8 mouse cellular contexts compared by ENCODE assay signal in genomic region chr11:23497335-23497717, GRCm38 (mm10). TPM values are rescaled to one million over a fixed set of nuclear protein-coding genes. Genes with fewer than 3 reads are reported as not detected.
DNase-seq lines count a peak whose midpoint lies in the region; ATAC-seq and TF ChIP-seq lines count a peak whose summit lies in the region.

No protein-coding gene starts in this region.

- H3K36me3 ChIP-seq in MEL (ENCODE audit: control insufficient read depth in 1 of 2, insufficient read depth in 2 of 2, low read length in 2 of 2): peaks cover 9 to 12% of the 10 kb centered on the region in 2 experiments
- H3K36me3 ChIP-seq in heart, embryonic 12.5 days: peaks cover 33% of the 10 kb centered on the region
- H3K36me3 ChIP-seq in liver, postnatal 0 days (replicated peaks; ENCODE audit: insufficient read depth, low read length): peaks cover 13% of the 10 kb centered on the region
- peaks cover 22% of the 10 kb centered on the region; the same call in 1 of the 2 replicates for H3K36me3 ChIP-seq in neural tube, embryonic 14.5 days (ENCODE audit: control insufficient read depth, insufficient read depth, low read length)

- peaks cover 9% of the 10 kb centered on the region for H3K79me2 ChIP-seq in MEL (ENCODE audit: control insufficient read depth, insufficient read depth, low read length, poor library complexity)

- peak overlapping the region; percentile 42 for H3K27ac ChIP-seq in MEL (ENCODE audit: control insufficient read depth, low read depth, low read length)
- peak overlapping the region; percentile 98 for H3K27ac ChIP-seq in heart, embryonic 12.5 days (ENCODE audit: poor library complexity, severe bottlenecking)
- peak overlapping the region; percentile 88 for H3K27ac ChIP-seq in liver, postnatal 0 days (ENCODE audit: low read depth)
- H3K27ac ChIP-seq in neural tube, embryonic 14.5 days (ENCODE audit: low read depth, low read length): peak overlapping the region; percentile 94

- peak overlapping the region; percentile 80 for H3K9ac ChIP-seq in MEL (ENCODE audit: control insufficient read depth, low read depth, low read length, poor library complexity, severe bottlenecking)
- peak overlapping the region; percentile 96 for H3K9ac ChIP-seq in heart, embryonic 12.5 days
- peak overlapping the region; percentile 90 for H3K9ac ChIP-seq in liver, postnatal 0 days (replicated peaks)
- peak overlapping the region; percentile 85 for H3K9ac ChIP-seq in neural tube, embryonic 14.5 days (replicated peaks; ENCODE audit: low read depth, low read length)

- no peak for TF ChIP-seq CTCF in MEL (IDR thresholded peaks at IDR 0.05 in 2 of 3, conservative IDR thresholded peaks at IDR 0.05 in 1 of 3; ENCODE audit: control insufficient read depth in 1 of 3, insufficient read depth in 1 of 3, low read depth in 2 of 3, low read length in 3 of 3, poor library complexity in 1 of 3, severe bottlenecking in 1 of 3)
- no peak for TF ChIP-seq CTCF in liver, postnatal 0 days (IDR thresholded peaks at IDR 0.05; ENCODE audit: low read depth)

- TF ChIP-seq RAD21 in MEL (IDR thresholded peaks at IDR 0.05; ENCODE audit: low read depth, low read length): no peak

- no peak for TF ChIP-seq POLR2A in MEL (IDR thresholded peaks at IDR 0.05; ENCODE audit: control insufficient read depth in 1 of 2, insufficient read depth in 1 of 2, low read depth in 1 of 2, low read length in 2 of 2, poor library complexity in 1 of 2)

- DNase-seq in CD4-positive helper T cell, adult 2 months (ENCODE audit: low read depth, low spot score): peak; percentile 78
- peak; percentile 89 for DNase-seq in MEL (ENCODE audit: low read depth, low spot score)
- peak; percentile 87 for DNase-seq in embryo, embryonic 11 days
- peak; percentile 69 to 77 for DNase-seq in kidney, postnatal 25 days
- peak; percentile 75 for DNase-seq in liver, postnatal 0 days
- no peak for DNase-seq in spleen, adult 18-20 months

- WGBS in heart, embryonic 12.5 days: under 1% methylated on average over 20 of the region's 22 CpGs
- WGBS in liver, postnatal 0 days (ENCODE audit: insufficient replicate concordance): under 1% methylated on average over 22 of the region's 22 CpGs
- under 1% methylated on average over 20 of the region's 22 CpGs for WGBS in neural tube, embryonic 14.5 days

- H3K4me2 ChIP-seq in heart, embryonic 12.5 days: peak overlapping the region; percentile 85
- H3K4me2 ChIP-seq in liver, postnatal 0 days (ENCODE audit: low read depth, low read length): peak overlapping the region; percentile 85
- H3K4me2 ChIP-seq in neural tube, embryonic 14.5 days (ENCODE audit: low read depth, low read length): peak overlapping the region; percentile 95

- H3K4me3 ChIP-seq in MEL (ENCODE audit: control insufficient read depth in 1 of 2, insufficient read depth in 1 of 2, low read depth in 2 of 2, low read length in 2 of 2): peak overlapping the region; percentile 71 to 77
- peak overlapping the region; percentile 75 for H3K4me3 ChIP-seq in heart, embryonic 12.5 days
- H3K4me3 ChIP-seq in liver, postnatal 0 days (ENCODE audit: low read depth, low read length): peak overlapping the region; percentile 92
- peak overlapping the region; percentile 80 for H3K4me3 ChIP-seq in neural tube, embryonic 14.5 days (ENCODE audit: low read depth, low read length)

- H3K27me3 ChIP-seq in MEL (ENCODE audit: control insufficient read depth in 1 of 2, insufficient read depth in 2 of 2, low read length in 2 of 2): no peaks in the 10 kb centered on the region
- H3K27me3 ChIP-seq in heart, embryonic 12.5 days (replicated peaks): no peaks in the 10 kb centered on the region
- H3K27me3 ChIP-seq in liver, postnatal 0 days (ENCODE audit: insufficient read depth, low read length): no peaks in the 10 kb centered on the region
- H3K27me3 ChIP-seq in neural tube, embryonic 14.5 days (ENCODE audit: control insufficient read depth, insufficient read depth, low read length): no peaks in the 10 kb centered on the region

- no peaks in the 10 kb centered on the region for H3K9me3 ChIP-seq in MEL (replicated peaks; ENCODE audit: insufficient read depth, low read length)
- H3K9me3 ChIP-seq in heart, embryonic 12.5 days (replicated peaks): no peaks in the 10 kb centered on the region
- no peaks in the 10 kb centered on the region for H3K9me3 ChIP-seq in liver, postnatal 0 days (ENCODE audit: low read length)
- H3K9me3 ChIP-seq in neural tube, embryonic 14.5 days (ENCODE audit: control insufficient read depth, low read length): no peaks in the 10 kb centered on the region

- ATAC-seq in heart, embryonic 12.5 days (ENCODE audit: insufficient number of reproducible peaks, low FRiP score): peak; percentile 80
- peak; percentile 58 for ATAC-seq in liver, postnatal 0 days
- ATAC-seq in neural tube, embryonic 14.5 days (ENCODE audit: low read depth): peak; percentile 90

- TF ChIP-seq EP300 in MEL (IDR thresholded peaks at IDR 0.05; ENCODE audit: low read depth in 1 of 2, low read length in 2 of 2): no peak
- no peak for TF ChIP-seq EP300 in liver, postnatal 0 days (IDR thresholded peaks at IDR 0.05; ENCODE audit: low read depth)

- peaks cover 4 to 16% of the 10 kb centered on the region in 2 experiments for H3K4me1 ChIP-seq in MEL (ENCODE audit: control insufficient read depth in 1 of 2, insufficient read depth in 2 of 2, low read length in 2 of 2)
- peaks cover 18% of the 10 kb centered on the region for H3K4me1 ChIP-seq in heart, embryonic 12.5 days (replicated peaks)
- peaks cover 12% of the 10 kb centered on the region for H3K4me1 ChIP-seq in liver, postnatal 0 days (ENCODE audit: insufficient read depth)
- peaks cover 14% of the 10 kb centered on the region; the same call in 1 of the 2 replicates for H3K4me1 ChIP-seq in neural tube, embryonic 14.5 days (ENCODE audit: control insufficient read depth, insufficient read depth, low read length)

TF ChIP-seq in MEL, 35 proteins besides CTCF, POLR2A, EP300 and RAD21:
- TF ChIP-seq NRF1 (IDR thresholded peaks at IDR 0.05; ENCODE audit: insufficient read depth, low read depth, low read length, poor library complexity, severe bottlenecking) (peak; percentile 85), HCFC1 (IDR thresholded peaks at IDR 0.05; ENCODE audit: low read depth, low read length) (peak; percentile 39; the same call in 1 of the 2 replicates), TBP (IDR thresholded peaks at IDR 0.05; ENCODE audit: low read depth, low read length) (no peak), MAZ (IDR thresholded peaks at IDR 0.05; ENCODE audit: low read depth, low read length) (no peak), ZMIZ1 (IDR thresholded peaks at IDR 0.05; ENCODE audit: low read depth, low read length) (no peak), SIN3A (IDR thresholded peaks at IDR 0.05; ENCODE audit: low read length) (peak; percentile 73)

RNA-seq across cellular contexts. Expression of gene Ahsa2, which starts 0.5 kb away (rescaled TPM):
- 35.6 and 36.2 TPM in 2 replicates for total RNA-seq in MEL (2012; rRNA removed)
- 10 to 100 TPM in 1 of 2 experiments, not detected in 1; 37.8 TPM for polyA plus RNA-seq in MEL (2012; ENCODE audit: insufficient read depth in 1 of 2, insufficient read length in 2 of 2, low read depth in 1 of 2, low replicate concordance in 2 of 2, missing spikeins in 1 of 2)
- 72.4 and 75.0 TPM in 2 replicates for polyA plus RNA-seq in heart, embryonic 12.5 days (2016; fragmentation: Nextera tagmentation; extraction: Ambion mirVana)
- 16.0 and 17.3 TPM in 2 replicates for polyA plus RNA-seq in liver, postnatal 0 days (2015; fragmentation: Nextera tagmentation; extraction: Ambion mirVana)
- polyA plus RNA-seq in neural tube, embryonic 14.5 days (2014; fragmentation: Nextera tagmentation; extraction: Ambion mirVana): 90.0 and 107 TPM in 2 replicates

RNA-seq across cellular contexts. Expression of gene 1700093K21Rik, which starts 23.6 kb away (rescaled TPM):
- not detected in 2 replicates for total RNA-seq in MEL (2012; rRNA removed)
- polyA plus RNA-seq in MEL (2012; ENCODE audit: insufficient read depth in 1 of 2, insufficient read length in 2 of 2, low read depth in 1 of 2, low replicate concordance in 2 of 2, missing spikeins in 1 of 2): not detected
- polyA plus RNA-seq in heart, embryonic 12.5 days (2016; fragmentation: Nextera tagmentation; extraction: Ambion mirVana): not detected in 2 replicates
- polyA plus RNA-seq in liver, postnatal 0 days (2015; fragmentation: Nextera tagmentation; extraction: Ambion mirVana): 0.12 TPM in 1 of 2 replicates, not detected in the other
- 0.46 TPM in 1 of 2 replicates, not detected in the other for polyA plus RNA-seq in neural tube, embryonic 14.5 days (2014; fragmentation: Nextera tagmentation; extraction: Ambion mirVana)

Comparison
In these comparisons a context has a peak if more than half of its experiments do, and no peak if none do; other contexts are left out.
1. DNase-seq: peak in CD4-positive helper T cell, adult 2 months (single experiment), MEL (single experiment), embryo, embryonic 11 days (single experiment), kidney, postnatal 25 days (2 of 2) and liver, postnatal 0 days (single experiment); none in spleen, adult 18-20 months (0 of 2).
2. H3K27ac ChIP-seq: peak in every context shown above with its lines; median percentile 98 in heart, embryonic 12.5 days; 94 in neural tube, embryonic 14.5 days; 88 in liver, postnatal 0 days; 42 in MEL.
3. Peak in every context shown above with its lines, with median percentiles within 50 percentile points of each other: H3K4me3 ChIP-seq, H3K9ac ChIP-seq, ATAC-seq and H3K4me2 ChIP-seq.